Mouse (Mus musculus) neural tube, embryonic 13.5 days (tissue): ENCODE results near the gene Rai14. TPM values are rescaled to one million over a fixed set of nuclear protein-coding genes. Genes with fewer than 3 reads are reported as not detected.
A peak's percentile ranks its signal among the peaks of the same experiment; 100 is the strongest.

Experiments used
- ATAC-seq: fragments of 200-750 bp; cut with Nextera tagmentation; 2 replicates; pipeline ENCODE4 v1.8.0; 2017; ENCODE audit warnings: low read depth, mild to moderate bottlenecking, moderate TSS enrichment, moderate library complexity
- H3K27ac ChIP-seq: fragments of 300-500 bp; sonication (generic); replicated peaks from 2 replicates; pipeline ENCODE4 v1.5.1; 2015; ENCODE audit warnings: moderate library complexity, mild to moderate bottlenecking, inconsistent platforms
- H3K27me3 ChIP-seq: fragments of 300-500 bp; sonication (generic); 2 replicates; pipeline ENCODE4 v1.6.1; 2015; ENCODE audit warnings: mild to moderate bottlenecking, inconsistent platforms
- H3K36me3 ChIP-seq: fragments of 300-500 bp; sonication (generic); 2 replicates; pipeline ENCODE4 v1.6.1; 2015; ENCODE audit warnings: mild to moderate bottlenecking, inconsistent platforms
- H3K4me1 ChIP-seq: fragments of 300-500 bp; sonication (generic); replicated peaks from 2 replicates; pipeline ENCODE4 v1.6.1; 2015; ENCODE audit warnings: inconsistent platforms
- H3K4me2 ChIP-seq: fragments of 300-500 bp; sonication (generic); 2 replicates; pipeline ENCODE4 v1.6.1; 2015; ENCODE audit warnings: inconsistent platforms, mild to moderate bottlenecking, moderate library complexity
- H3K4me3 ChIP-seq: fragments of 300-500 bp; sonication (generic); 2 replicates; pipeline ENCODE4 v1.5.1; 2015; ENCODE audit warnings: mild to moderate bottlenecking, inconsistent platforms
- H3K9ac ChIP-seq: fragments of 300-500 bp; sonication (generic); 2 replicates; pipeline ENCODE4 v1.6.1; 2015; ENCODE audit warnings: moderate library complexity, mild to moderate bottlenecking, inconsistent platforms
- H3K9me3 ChIP-seq: fragments of 300-500 bp; sonication (generic); 2 replicates; pipeline ENCODE4 v1.6.1; 2016; ENCODE audit warnings: inconsistent platforms
- WGBS: fragments of 180-500 bp; shearing (Covaris S2); methylation state at CpG from one replicate; pipeline ENCODE4 v1.1.7; 2015; 5-methylcytosine and 5-hydroxymethylcytosine counted together
- polyA plus RNA-seq: library from polyadenylated mRNA; unstranded; fragments of >200 nt; fragmentation: Nextera tagmentation; extraction: Ambion mirVana; gene quantifications from 2 replicates; pipeline ENCODE4 v1.2.1, GENCODE M21; 2015

The Rai14 gene
- polyA plus RNA-seq, 1 experiment from 2014 or later: 19.9 TPM

DNA sequence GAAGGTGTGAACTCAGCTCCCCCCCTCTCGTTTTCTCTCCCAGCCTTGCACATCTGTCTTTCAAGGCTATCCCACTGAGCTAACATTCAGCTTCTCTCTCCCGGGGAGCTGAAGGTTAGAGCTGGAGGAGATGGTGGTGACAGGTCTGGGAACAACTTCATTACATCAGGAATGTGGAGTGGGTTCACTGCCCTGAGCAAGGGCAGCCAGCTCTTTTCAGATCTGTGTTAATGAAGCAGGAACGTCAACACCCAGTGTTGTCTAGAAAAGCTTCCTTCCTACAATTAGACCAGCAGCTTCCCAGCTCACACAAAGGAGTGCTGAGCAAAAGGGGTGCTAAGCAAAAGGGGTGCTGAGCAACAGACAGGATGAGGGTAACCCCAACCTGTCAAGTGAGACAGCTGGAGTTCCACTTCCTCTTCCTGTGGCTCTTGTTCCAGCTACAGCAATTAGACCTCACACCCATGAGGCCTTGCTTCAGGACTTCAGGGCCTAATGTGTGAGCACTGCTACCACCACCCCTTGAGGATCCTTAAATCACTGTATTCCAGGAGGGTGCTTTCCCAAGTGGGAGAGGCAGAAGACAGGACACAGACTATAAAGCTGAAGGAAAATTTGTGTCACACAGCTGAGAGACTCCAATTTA, 52.3 kb downstream of the Rai14 start:
- Histone ChIP-seq H3K9me3 (no peaks in the 10 kb centered on the region), H3K4me1 (peaks cover 22% of the 10 kb centered on the region; the same call in 1 of the 2 replicates), H3K27ac (no peak overlapping the region; the same call in 1 of the 2 replicates), H3K4me3 (no peak overlapping the region), H3K27me3 (no peaks in the 10 kb centered on the region), H3K4me2 (no peak overlapping the region), H3K9ac (no peak overlapping the region), H3K36me3 (no peaks in the 10 kb centered on the region)
- WGBS: 69% methylated on average over 3 of the region's 3 CpGs
- ATAC-seq: no peak

DNA sequence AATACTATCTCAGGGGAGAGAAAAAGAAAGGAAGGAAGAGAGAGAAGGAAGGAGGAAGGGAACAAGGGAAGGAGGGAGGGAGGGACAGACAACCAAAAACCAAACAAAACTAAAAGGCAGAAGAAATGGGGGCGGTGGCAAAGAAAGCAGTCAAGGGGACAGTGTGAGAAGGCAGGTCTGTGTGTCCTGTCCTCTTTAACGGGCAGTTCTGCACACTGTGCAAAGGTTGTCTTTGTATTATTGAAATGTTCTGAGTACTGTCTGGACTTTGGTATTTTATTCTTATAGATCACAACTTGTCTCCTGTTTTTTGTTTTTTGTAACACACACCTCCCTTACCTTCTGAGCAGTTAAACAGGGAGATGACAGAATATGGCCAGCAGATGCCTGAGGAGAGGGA, 55.6 kb downstream of the Rai14 start:
- Histone ChIP-seq H3K4me3 (no peak overlapping the region), H3K4me1 (peaks cover 34% of the 10 kb centered on the region), H3K36me3 (no peaks in the 10 kb centered on the region), H3K4me2 (no peak overlapping the region), H3K9ac (no peak overlapping the region), H3K9me3 (no peaks in the 10 kb centered on the region), H3K27ac (no peak overlapping the region), H3K27me3 (no peaks in the 10 kb centered on the region)
- WGBS: 87% methylated on average over 2 of the region's 2 CpGs
- no peak for ATAC-seq

DNA sequence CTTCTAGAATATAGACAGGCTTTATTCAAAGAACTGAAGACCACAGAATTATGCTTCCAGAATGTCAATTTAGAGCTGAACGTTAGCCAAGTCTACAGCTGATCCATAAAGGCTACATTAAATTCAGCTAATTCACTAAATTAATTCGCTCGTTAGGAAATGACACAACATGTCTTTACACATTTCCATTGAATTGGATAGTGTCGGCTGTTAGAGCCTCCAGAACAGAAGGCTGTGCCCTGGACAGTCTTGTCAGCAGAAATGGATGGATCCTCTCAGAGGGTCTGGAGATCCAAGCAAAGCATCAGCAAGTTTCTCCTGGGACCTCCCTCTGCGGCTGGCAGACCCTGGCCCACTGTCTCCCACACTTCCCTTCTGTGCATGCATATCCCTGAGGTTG, 58.3 kb downstream of the Rai14 start:
- Histone ChIP-seq H3K4me2 (no peak overlapping the region), H3K27ac (no peak overlapping the region), H3K9me3 (no peaks in the 10 kb centered on the region), H3K27me3 (no peaks in the 10 kb centered on the region), H3K4me1 (peaks cover 18% of the 10 kb centered on the region), H3K36me3 (no peaks in the 10 kb centered on the region), H3K4me3 (no peak overlapping the region), H3K9ac (no peak overlapping the region)
- peak; percentile 47; the same call in 1 of the 2 replicates for ATAC-seq
- 57% methylated on average over 5 of the region's 5 CpGs for WGBS

DNA sequence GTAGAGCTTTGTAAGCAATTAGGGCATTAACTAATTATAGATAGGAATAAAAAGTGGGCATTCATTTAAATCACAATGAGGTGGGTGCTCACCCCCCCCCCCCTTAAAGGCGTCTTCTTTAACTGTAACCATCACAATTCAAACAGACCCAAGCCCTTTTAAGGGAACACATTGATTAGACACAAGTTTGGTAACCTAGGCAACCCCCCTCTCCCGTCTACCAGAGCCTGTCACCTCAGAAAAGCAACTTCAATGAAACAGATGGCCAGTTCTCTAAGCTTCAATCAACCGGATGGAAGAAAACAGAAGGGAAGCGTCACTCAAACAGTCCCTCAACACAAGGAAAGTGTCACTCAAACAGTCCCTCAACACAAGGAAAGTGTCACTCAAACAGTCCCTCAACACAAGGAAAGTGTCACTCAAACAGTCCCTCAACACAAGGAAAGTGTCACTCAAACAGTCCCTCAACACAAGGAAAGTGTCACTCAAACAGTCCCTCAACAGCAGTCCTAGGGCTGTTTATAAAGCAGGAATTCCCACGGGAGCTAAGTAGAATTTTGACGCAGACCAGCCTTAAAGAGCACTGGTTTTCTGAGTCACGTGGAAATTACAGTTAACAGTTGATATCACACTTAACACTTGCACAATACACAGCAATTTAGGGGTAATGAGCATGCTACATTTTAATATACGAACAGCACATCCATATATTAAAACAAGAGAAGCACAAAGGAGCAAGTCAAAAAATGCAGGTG, 59.1 kb downstream of the Rai14 start:
- no peak overlapping the region for H3K9ac ChIP-seq
- H3K36me3 ChIP-seq: no peaks in the 10 kb centered on the region
- H3K27ac ChIP-seq: no peak overlapping the region
- H3K9me3 ChIP-seq: no peaks in the 10 kb centered on the region
- H3K4me1 ChIP-seq: peaks cover 18% of the 10 kb centered on the region
- ATAC-seq: peak; percentile 85
- H3K4me2 ChIP-seq: no peak overlapping the region
- H3K27me3 ChIP-seq: no peaks in the 10 kb centered on the region
- no peak overlapping the region for H3K4me3 ChIP-seq
- 19% methylated on average over 8 of the region's 8 CpGs for WGBS

DNA sequence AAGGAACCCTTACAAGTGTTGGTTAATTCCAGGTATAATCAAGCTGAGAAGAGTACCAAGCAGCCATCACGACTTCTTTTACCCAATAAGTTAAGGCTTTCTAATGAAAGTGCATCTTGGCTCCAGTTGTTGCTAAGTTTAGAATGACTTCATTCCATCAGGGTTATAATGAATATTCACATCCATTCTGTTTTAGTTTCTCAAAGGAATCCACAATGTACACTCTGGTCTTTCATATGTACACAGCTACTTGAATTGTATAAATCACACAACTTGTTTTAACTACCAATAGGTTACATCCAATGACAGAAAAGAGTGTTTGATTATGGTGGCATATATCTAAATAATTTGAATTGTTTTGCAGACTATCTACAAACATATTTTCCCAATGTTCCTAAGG, 59.7 kb downstream of the Rai14 start:
- no peak overlapping the region for H3K4me3 ChIP-seq
- H3K4me2 ChIP-seq: no peak overlapping the region
- no peaks in the 10 kb centered on the region for H3K9me3 ChIP-seq
- WGBS: 67% methylated on average over 1 of the region's 1 CpGs
- no peak overlapping the region for H3K9ac ChIP-seq
- no peaks in the 10 kb centered on the region for H3K36me3 ChIP-seq
- no peak overlapping the region for H3K27ac ChIP-seq
- no peak for ATAC-seq
- no peaks in the 10 kb centered on the region for H3K27me3 ChIP-seq
- peaks cover 18% of the 10 kb centered on the region for H3K4me1 ChIP-seq

DNA sequence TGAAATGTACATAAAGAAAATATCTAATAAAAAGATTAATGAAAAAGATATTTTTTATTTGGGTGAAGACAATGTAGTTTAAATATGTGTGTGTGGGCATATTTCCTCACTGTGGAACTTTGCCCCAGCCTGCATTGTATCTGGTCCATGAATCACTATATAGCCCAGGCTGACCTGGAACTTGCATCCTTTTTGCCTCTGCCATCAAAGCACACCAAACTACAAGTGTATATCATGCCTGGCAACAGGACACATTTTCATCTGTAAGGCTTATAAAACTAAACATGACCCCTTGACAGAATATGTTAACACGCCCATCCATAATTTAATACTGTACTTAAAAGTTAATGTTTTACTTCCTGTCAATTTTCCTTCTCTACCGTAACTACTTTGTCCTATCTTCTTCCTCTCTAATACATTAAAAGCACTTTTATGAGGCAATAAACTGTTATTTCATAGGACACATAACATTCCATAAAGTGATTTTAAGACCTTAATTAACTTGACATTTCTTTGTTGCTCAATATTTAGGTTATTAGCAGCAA, 61.4 kb downstream of the Rai14 start:
- no peak for ATAC-seq
- H3K9ac ChIP-seq: no peak overlapping the region
- peaks cover 27% of the 10 kb centered on the region for H3K4me1 ChIP-seq
- H3K9me3 ChIP-seq: no peaks in the 10 kb centered on the region
- WGBS: 84% methylated on average over 2 of the region's 2 CpGs
- H3K27ac ChIP-seq: no peak overlapping the region
- no peak overlapping the region for H3K4me2 ChIP-seq
- H3K27me3 ChIP-seq: no peaks in the 10 kb centered on the region
- H3K4me3 ChIP-seq: no peak overlapping the region
- no peaks in the 10 kb centered on the region for H3K36me3 ChIP-seq

DNA sequence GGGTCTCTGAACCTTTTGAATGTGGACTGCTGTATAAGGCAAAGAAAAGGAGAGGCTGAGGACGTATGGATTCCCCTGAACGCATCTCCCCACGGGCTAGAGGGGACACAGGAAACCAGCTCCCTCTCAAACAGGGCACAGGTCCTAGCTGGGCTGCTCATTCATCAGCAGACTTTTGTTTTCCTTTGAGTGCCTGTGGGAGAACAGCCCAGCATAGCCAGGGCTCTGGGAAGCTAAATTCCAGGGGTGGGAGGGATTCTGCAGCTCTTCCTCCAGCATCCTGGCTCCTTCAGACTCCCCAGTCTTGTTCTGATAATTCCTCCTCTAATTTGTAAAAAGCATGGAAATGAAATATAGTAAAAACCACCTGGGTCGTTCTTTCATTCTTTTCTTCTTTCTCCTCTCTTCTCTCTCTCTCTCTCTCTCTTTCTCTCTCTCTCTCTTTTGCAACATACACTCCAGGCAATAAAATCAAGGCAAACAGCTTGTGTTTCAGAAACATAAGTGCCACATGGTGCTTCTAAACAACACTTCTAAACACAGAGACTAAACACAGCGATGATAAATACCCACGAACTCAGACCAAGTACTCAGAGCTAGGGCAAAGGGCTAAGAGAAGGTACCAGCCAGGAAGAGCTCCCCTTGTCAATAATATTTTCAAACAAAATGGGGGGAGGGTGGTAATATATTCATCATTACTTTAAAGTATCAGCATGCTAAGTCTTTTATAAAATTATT, 65.9 kb downstream of the Rai14 start:
- H3K4me1 ChIP-seq: peaks cover 31% of the 10 kb centered on the region
- H3K4me2 ChIP-seq: 0 out of 2 replicates have a peak overlapping the region, but pooled peaks have one; percentile 18
- WGBS: 10% methylated on average over 6 of the region's 6 CpGs
- no peaks in the 10 kb centered on the region for H3K27me3 ChIP-seq
- peak; percentile 86 for ATAC-seq
- H3K9me3 ChIP-seq: no peaks in the 10 kb centered on the region
- H3K27ac ChIP-seq: peak overlapping the region; percentile 33; the same call in 1 of the 2 replicates
- no peak overlapping the region for H3K4me3 ChIP-seq
- no peaks in the 10 kb centered on the region for H3K36me3 ChIP-seq
- H3K9ac ChIP-seq: 0 out of 2 replicates have a peak overlapping the region, but pooled peaks have one; percentile 31

DNA sequence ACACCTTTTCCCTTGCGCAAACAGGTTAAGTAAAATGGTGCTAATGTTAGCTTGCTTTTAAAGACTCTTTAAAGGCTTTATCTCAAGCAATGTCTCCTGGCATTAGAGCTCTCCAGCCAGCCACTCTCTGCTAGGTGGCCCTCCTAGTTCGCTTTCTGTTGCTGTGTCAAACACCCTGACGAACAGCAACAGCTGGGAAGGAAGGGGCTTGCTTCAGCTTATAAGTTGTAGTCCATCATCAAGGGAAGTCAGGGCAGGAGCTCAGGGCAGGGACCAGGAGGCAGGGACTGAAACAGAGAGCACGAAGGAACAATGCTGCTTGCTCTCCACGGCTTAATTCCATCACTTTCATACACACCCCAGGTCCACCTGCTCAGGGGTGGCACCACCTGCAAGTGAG, 68.1 kb downstream of the Rai14 start:
- Histone ChIP-seq H3K27ac (no peak overlapping the region), H3K4me3 (no peak overlapping the region), H3K4me1 (peaks cover 44% of the 10 kb centered on the region), H3K27me3 (no peaks in the 10 kb centered on the region), H3K36me3 (no peaks in the 10 kb centered on the region), H3K9me3 (no peaks in the 10 kb centered on the region), H3K4me2 (no peak overlapping the region), H3K9ac (no peak overlapping the region)
- ATAC-seq: no peak
- 64% methylated on average over 5 of the region's 5 CpGs for WGBS

DNA sequence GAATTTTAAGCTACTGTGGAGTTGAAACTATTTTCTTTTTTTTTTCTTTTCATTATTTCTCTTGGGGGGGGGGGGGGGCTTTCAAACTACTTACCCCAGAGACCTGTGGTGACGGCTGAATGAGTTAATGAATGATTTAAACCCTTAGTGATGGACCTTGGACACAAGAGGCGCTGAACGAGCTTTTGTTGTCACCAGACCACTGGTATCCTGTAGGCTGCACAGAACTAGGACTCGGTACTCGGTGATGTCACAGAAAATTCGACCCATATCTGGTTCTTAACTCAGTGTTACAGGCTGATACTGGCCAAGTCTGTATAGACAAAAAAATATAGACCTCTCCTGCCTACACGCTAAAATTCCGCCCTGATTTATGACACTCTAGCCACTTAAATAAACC, 69.3 kb downstream of the Rai14 start:
- H3K4me1 ChIP-seq: peaks cover 44% of the 10 kb centered on the region
- no peaks in the 10 kb centered on the region for H3K9me3 ChIP-seq
- H3K4me2 ChIP-seq: no peak overlapping the region
- no peak for ATAC-seq
- no peaks in the 10 kb centered on the region for H3K36me3 ChIP-seq
- no peak overlapping the region for H3K27ac ChIP-seq
- no peak overlapping the region for H3K4me3 ChIP-seq
- H3K9ac ChIP-seq: no peak overlapping the region
- WGBS: 30% methylated on average over 8 of the region's 8 CpGs
- no peaks in the 10 kb centered on the region for H3K27me3 ChIP-seq

DNA sequence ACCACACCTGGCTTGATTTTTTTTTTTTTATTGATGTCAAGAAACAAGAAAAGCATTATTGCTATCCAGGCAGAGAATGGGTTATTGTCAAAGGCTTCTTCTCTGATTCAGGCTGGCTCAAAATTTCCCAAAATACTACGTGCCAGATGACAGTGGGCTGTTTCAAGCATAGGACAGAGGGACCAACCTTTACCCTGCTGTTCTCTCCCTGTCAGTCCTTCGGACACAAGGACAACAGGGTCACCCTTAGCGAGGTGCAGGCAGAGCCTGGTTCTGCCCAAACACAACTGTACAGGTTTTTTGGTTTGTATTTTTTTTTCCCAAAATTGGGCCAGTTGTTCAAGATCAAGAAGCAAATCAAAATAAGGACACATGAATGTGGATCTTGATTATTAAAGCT, 70.6 kb downstream of the Rai14 start:
- ATAC-seq: no peak
- Histone ChIP-seq H3K4me1 (peaks cover 43% of the 10 kb centered on the region), H3K27me3 (no peaks in the 10 kb centered on the region), H3K36me3 (no peaks in the 10 kb centered on the region), H3K4me2 (no peak overlapping the region), H3K27ac (no peak overlapping the region), H3K9ac (no peak overlapping the region), H3K9me3 (no peaks in the 10 kb centered on the region), H3K4me3 (no peak overlapping the region)
- 74% methylated on average over 3 of the region's 3 CpGs for WGBS

DNA sequence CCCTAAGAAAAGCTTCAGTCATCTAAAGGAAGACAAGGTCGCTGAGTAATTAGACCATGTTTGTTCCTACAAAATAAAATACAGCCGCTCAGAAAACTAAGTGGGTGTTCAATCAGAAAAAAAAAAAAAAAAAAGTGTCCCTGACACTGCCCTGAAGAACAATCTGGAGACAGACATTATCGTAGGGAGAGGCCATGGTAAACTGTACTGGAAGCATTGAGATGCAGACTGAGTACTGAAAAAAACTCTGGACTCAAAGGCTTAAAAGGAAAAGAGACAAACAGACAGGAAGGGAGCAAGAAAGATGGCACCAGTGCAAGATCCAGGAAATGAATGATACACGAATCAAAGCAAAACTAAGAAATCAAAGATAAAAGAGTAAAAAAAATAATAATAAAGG, 71.2 kb downstream of the Rai14 start:
- 47% methylated on average over 4 of the region's 4 CpGs for WGBS
- ATAC-seq: no peak

DNA sequence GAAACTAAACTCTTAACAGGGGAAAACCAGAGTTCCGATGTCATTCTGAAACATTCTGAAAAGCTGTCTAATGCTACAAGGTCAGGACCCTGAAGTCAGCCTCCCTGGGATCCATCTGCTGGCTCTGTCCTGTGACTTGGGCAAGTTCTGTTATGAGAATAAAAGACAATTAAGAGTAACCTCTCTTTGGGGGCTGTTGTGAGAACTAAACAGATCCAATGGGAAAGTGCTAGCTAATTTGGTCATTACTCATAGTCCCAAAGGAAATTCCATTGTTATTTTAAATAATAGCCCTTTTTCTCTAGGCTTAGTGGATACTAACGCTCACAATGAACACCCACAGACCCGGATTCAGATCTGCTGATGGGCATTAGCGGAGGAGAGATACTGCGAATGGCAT, 72.0 kb downstream of the Rai14 start:
- WGBS: 14% methylated on average over 5 of the region's 5 CpGs

More for the DNA sequence above, 71.2 kb downstream of the Rai14 start:
- H3K9ac ChIP-seq: no peak overlapping the region
- H3K27ac ChIP-seq: no peak overlapping the region
- H3K9me3 ChIP-seq: no peaks in the 10 kb centered on the region
- H3K27me3 ChIP-seq: no peaks in the 10 kb centered on the region
- H3K4me2 ChIP-seq: no peak overlapping the region
- peaks cover 37% of the 10 kb centered on the region for H3K4me1 ChIP-seq
- H3K4me3 ChIP-seq: no peak overlapping the region
- no peaks in the 10 kb centered on the region for H3K36me3 ChIP-seq

More for the DNA sequence above, 72.0 kb downstream of the Rai14 start:
- no peaks in the 10 kb centered on the region for H3K27me3 ChIP-seq
- no peaks in the 10 kb centered on the region for H3K36me3 ChIP-seq
- no peak overlapping the region for H3K4me2 ChIP-seq
- no peak overlapping the region for H3K4me3 ChIP-seq
- H3K9ac ChIP-seq: no peak overlapping the region
- ATAC-seq: no peak
- H3K4me1 ChIP-seq: peaks cover 29% of the 10 kb centered on the region
- H3K27ac ChIP-seq: no peak overlapping the region
- H3K9me3 ChIP-seq: no peaks in the 10 kb centered on the region
